Mouse (Mus musculus): ENCODE measurements at regions not wholly inside any gene's neighbourhood (a gene's known extent, or its start where the extent isn't known, plus 50 kb on each side); places are given as distances from the start of the nearest gene placed in this dataset.

DNA sequence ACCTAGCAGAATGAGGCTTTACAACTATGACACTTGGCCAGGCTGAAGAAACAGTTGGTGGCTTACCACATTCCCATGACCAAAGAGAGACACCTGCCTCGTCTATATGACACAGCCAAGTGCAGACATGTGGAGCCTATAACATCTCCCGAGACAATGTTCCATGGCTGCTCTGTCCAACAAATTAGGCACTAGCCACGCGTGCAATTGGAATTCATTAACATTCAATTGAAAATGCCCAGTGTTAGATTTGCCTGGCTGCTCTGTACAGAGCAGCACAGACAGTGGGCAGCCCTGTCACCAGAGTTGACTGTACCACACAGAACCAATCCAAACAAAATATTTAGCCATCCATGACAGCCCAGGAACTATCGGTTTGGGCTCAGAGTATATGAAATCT is 152.2 kb upstream of the Nckap5 start:
- TF ChIP-seq CTCF (conservative IDR thresholded peaks at IDR 0.05) = no peak
- Histone ChIP-seq H3K4me3 (no peak overlapping the region), H3K27ac (no peak overlapping the region)
- DNase-seq (ENCODE audit: low spot score in 2 of 2) = no peak

DNA sequence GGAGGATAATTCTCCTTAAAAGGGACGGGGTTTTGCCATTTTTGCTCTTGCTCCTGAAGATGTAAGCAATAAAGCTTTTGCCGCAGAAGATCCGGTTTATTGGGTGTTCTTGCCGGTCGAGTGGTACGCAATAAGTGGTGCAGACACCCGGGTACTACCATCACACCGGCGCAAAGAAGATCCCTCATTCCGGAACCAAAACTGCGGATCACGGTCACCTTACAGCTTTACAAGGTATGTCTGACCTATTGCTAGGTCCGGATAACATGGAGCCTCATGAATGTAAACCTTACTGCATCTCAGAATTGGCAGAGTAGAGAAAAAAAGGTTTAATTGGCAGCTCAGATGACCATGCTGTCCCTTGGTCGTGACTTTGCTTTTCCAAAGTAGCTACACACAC is 149.7 kb upstream of the Nckap5 start:
- no peak for TF ChIP-seq CTCF (conservative IDR thresholded peaks at IDR 0.05)
- Histone ChIP-seq H3K27ac (no peak overlapping the region), H3K4me3 (no peak overlapping the region)
- DNase-seq (ENCODE audit: low spot score in 2 of 2) = no peak

- H3K4me3 ChIP-seq = no peak overlapping the region
- H3K27ac ChIP-seq = no peak overlapping the region
- no peak for DNase-seq (ENCODE audit: low spot score in 2 of 2)
- no peak for TF ChIP-seq CTCF (conservative IDR thresholded peaks at IDR 0.05)
These were observed 143.3 kb upstream of the Nckap5 start for GRCm38 (mm10) chr1:126973871-126974270.

DNA sequence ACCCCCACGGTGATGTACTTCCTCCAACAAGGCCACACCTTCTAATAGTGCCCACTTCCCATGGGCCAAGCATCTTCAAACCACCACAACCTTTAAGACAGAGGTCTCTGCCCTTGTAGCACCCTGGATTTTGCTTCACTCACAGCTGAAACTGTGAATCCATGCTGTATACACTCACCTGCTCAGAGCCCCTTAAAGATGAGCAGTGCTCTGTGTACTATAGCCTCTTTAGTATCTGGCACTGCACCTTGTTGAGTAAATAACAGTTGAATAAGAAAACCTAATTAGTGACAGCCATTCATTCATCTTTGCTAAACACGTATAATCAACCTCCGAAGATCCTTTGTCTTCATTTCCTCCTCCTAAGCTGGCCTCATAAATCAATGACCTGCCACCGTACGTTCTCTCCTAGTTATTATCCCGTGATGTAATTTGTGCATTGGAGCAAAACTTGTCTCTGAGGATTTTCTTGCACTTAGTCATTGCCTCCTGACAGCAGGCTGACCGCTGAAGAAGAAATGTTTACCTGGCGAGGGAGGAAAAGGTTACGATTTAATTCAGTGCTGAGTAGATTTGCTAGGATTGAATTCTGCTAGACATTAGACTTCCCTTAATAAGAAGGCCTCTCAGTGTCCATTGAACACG is 141.3 kb upstream of the Nckap5 start:
- Histone ChIP-seq H3K27ac (no peak overlapping the region), H3K4me3 (no peak overlapping the region)
- no peak for DNase-seq (ENCODE audit: low spot score in 2 of 2)
- no peak for TF ChIP-seq CTCF (conservative IDR thresholded peaks at IDR 0.05)

- Histone ChIP-seq H3K4me3 (no peak overlapping the region), H3K27ac (no peak overlapping the region)
- TF ChIP-seq CTCF (conservative IDR thresholded peaks at IDR 0.05) = no peak
- DNase-seq (ENCODE audit: low spot score in 2 of 2) = no peak
These were observed 140.5 kb upstream of the Nckap5 start for GRCm38 (mm10) chr1:126971118-126971517.

GRCm38 (mm10) chr1:126966394-126966793 is 135.8 kb upstream of the Nckap5 start:
- H3K4me3 ChIP-seq = no peak overlapping the region

GRCm38 (mm10) chr1:126955839-126956720 is 125.5 kb upstream of the Nckap5 start:
- no peak overlapping the region for H3K4me3 ChIP-seq
- DNase-seq (ENCODE audit: low spot score in 2 of 2) = peak in 1 of 2 experiments; percentile 5
- H3K27ac ChIP-seq = no peak overlapping the region
- no peak for TF ChIP-seq CTCF (conservative IDR thresholded peaks at IDR 0.05)

More at GRCm38 (mm10) chr1:126966394-126966793, 135.8 kb upstream of the Nckap5 start:
- no peak overlapping the region for H3K27ac ChIP-seq
- DNase-seq (ENCODE audit: low spot score in 2 of 2) = no peak
- peak; percentile 70 for TF ChIP-seq CTCF (conservative IDR thresholded peaks at IDR 0.05)

DNA sequence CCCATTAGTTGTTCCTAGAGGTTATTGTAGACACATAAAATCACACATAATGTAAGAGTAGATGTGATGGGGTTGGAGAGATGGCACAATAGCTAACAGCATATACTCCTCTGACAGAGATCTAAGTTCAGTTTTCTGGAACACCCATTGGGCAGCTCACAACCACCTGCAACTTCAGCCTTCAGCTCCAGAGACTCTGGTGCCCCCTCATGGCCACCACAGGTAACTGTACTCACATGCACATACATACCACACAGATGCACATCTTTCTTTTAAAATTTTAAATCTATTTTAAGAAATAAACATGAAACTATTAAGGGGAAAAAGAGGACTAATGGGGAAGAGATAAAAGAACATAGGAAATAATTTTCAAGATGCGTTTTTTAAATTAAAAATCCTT is 117.3 kb upstream of the Nckap5 start:
- DNase-seq (ENCODE audit: low spot score in 2 of 2) = no peak
- peak; percentile 56 for TF ChIP-seq CTCF (conservative IDR thresholded peaks at IDR 0.05)
- H3K27ac ChIP-seq = no peak overlapping the region
- no peak overlapping the region for H3K4me3 ChIP-seq

DNA sequence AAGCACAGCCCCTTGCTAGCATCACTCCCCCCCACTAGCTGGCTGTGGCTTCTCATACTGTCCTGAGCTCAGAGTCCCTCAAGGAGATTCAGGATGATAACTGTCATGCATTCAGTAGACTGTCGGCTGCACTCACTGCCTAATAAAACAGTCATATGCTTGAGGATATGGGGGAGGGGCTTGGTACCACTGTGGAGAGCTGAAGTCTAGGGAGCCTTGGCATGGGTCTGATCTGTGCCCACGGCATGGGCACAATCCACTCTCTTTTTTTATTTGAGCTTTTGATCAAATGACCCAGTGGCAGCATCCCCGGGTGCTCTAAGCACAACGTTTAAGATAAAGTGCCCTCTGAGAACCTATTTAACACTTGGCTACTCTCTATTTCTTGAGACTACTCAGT is 102.1 kb upstream of the Nckap5 start:
- DNase-seq (ENCODE audit: low spot score in 2 of 2) = no peak
- H3K4me3 ChIP-seq = no peak overlapping the region
- no peak for TF ChIP-seq CTCF (conservative IDR thresholded peaks at IDR 0.05)
- H3K27ac ChIP-seq = no peak overlapping the region

- Histone ChIP-seq H3K27ac (no peak overlapping the region), H3K4me3 (no peak overlapping the region)
- peak; percentile 97 for TF ChIP-seq CTCF (conservative IDR thresholded peaks at IDR 0.05)
- peak; percentile 86 to 95 for DNase-seq (ENCODE audit: low spot score in 2 of 2)
These were observed 101.2 kb upstream of the Nckap5 start for GRCm38 (mm10) chr1:126931754-126932153.

DNA sequence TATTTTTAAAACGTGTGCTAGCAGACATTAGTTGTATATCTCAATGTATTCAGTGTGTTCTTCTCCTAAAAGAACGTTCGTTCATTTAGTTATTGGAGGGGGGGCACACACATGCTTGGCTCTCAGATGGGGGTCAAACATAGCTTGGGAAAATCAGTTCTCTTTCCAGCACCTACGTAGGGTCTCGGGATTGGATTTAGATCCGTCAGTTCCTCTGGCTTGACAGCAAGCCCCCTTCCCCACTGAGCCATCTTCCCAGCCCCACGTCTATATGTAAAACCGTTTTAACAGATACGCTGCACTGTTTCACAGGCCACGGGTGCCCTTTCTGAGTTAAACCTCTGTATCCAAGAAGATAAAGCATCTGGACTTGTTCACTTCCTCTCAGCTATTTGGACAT is 100.5 kb upstream of the Nckap5 start:
- H3K27ac ChIP-seq = no peak overlapping the region
- no peak for TF ChIP-seq CTCF (conservative IDR thresholded peaks at IDR 0.05)
- H3K4me3 ChIP-seq = no peak overlapping the region
- DNase-seq (ENCODE audit: low spot score in 2 of 2) = no peak

GRCm38 (mm10) chr1:126930611-126931010 is 100.0 kb upstream of the Nckap5 start:
- Histone ChIP-seq H3K4me3 (no peak overlapping the region), H3K27ac (no peak overlapping the region)
- TF ChIP-seq CTCF (conservative IDR thresholded peaks at IDR 0.05) = no peak
- no peak for DNase-seq (ENCODE audit: low spot score in 2 of 2)

DNA sequence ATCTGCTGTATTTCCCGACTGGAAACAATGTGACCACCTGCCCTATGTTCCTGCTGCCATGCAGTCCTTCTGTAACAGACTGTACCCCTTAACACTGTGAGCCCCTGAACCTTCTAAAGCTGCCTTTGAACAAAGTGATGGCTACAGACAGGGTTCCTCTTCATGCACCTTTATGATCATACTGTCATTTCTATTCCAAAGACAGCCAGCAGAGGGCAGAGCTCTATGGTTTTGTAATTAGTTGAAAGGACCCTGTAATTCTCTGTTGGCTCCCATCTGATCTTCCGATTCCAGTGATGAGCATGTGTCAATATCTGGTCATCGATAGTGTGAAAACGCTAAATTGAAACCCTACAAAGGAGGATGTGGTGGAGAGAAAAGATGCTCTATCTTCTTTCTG is 99.1 kb upstream of the Nckap5 start:
- no peak overlapping the region for H3K27ac ChIP-seq
- TF ChIP-seq CTCF (conservative IDR thresholded peaks at IDR 0.05) = peak; percentile 88
- DNase-seq (ENCODE audit: low spot score in 2 of 2) = peak; percentile 18 to 67
- H3K4me3 ChIP-seq = no peak overlapping the region

DNA sequence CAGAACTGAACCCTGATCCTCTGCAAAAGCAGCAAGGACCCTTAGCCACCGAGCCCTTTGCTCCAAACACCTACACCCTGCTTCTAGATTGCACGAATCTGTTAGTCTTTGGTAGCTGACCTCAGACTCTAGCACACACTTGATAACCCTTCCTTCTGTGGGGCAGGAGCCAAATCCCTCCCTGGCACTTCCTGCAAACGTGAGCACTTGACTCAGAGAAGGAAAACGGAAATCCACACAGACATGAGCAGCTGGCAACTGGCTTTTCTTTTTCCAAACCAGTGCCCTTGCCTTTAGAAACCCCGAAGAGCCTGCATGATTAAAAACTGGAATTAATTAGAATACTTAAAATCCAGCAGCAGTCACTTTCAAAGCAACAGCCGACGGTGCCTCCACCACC is 97.6 kb upstream of the Nckap5 start:
- no peak for DNase-seq (ENCODE audit: low spot score in 2 of 2)
- Histone ChIP-seq H3K27ac (no peak overlapping the region), H3K4me3 (no peak overlapping the region)
- TF ChIP-seq CTCF (conservative IDR thresholded peaks at IDR 0.05) = no peak
